Comparison of ENCODE assay signal across 7 mouse cellular contexts in the genomic region with DNA sequence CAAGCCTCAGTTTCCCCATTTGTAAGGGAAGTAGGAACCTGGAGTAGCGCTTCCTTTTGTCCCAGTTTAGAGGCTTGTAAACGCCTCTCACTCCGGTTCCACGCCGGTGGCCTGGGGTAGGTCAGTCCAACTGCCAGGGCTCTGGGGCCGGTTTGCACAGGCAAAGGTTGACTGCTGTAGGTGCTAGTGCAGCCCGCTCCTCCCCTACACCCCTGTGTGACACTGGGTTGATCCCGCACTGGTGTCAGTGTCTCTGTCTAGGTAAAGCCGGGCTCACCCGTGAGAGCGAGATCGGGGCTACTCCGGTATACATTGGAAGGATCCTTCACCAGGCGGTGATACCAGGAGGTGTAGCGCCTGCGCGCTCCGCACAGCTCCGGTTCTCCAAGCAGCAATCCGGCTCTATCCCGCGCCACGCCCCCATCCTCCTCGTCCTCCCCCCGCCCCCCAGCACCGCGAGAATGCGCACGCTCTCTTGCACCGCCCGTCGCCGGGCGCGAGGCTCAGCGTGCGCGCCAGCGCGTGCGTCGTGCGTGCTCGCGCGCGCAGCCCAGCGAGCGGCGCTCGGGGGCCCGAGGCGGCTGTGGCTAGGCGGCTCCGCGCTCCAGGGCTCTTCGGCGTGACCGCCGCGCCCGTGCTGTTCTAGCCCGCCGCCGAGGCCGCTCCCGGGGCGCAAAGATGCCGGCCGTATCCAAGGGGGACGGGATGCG. TPM values are rescaled to one million over a fixed set of nuclear protein-coding genes. Genes with fewer than 3 reads are reported as not detected.
A peak's percentile ranks its signal among the peaks of the same experiment; 100 is the strongest.
DNase-seq lines count a peak whose midpoint lies in the region; ATAC-seq and TF ChIP-seq lines count a peak whose summit lies in the region.

A gene (plus strand): TSS at position 492 of the 710 bp plus-strand sequence.

- peaks cover 25% of the 10 kb centered on the region for H3K4me1 ChIP-seq in embryonic facial prominence, embryonic 12.5 days
- peaks cover 12% of the 10 kb centered on the region for H3K4me1 ChIP-seq in kidney, adult 2 months (ENCODE audit: control insufficient read depth, insufficient read depth, low read length)
- H3K4me1 ChIP-seq in limb, embryonic 12.5 days (replicated peaks) = peaks cover 26% of the 10 kb centered on the region
- peaks cover 30% of the 10 kb centered on the region for H3K4me1 ChIP-seq in midbrain, embryonic 15.5 days
- peaks cover 6% of the 10 kb centered on the region for H3K4me1 ChIP-seq in spleen, adult 2 months (ENCODE audit: control insufficient read depth, insufficient read depth, insufficient read length)

- H3K9ac ChIP-seq in embryonic facial prominence, embryonic 12.5 days = peak within 1 kb of the TSS; percentile 97
- H3K9ac ChIP-seq in limb, embryonic 12.5 days (replicated peaks) = peak within 1 kb of the TSS; percentile 94
- H3K9ac ChIP-seq in midbrain, embryonic 15.5 days = peak within 1 kb of the TSS; percentile 98

- ATAC-seq in embryonic facial prominence, embryonic 12.5 days (ENCODE audit: insufficient number of reproducible peaks, insufficient read depth, low FRiP score, low TSS enrichment) = peak; percentile 89
- peak; percentile 91 for ATAC-seq in limb, embryonic 12.5 days (ENCODE audit: insufficient number of reproducible peaks, insufficient read depth, low FRiP score, low TSS enrichment, low read depth)
- peak; percentile 96 for ATAC-seq in midbrain, embryonic 15.5 days (replicated peaks)

- peak; percentile 94 for DNase-seq in adrenal gland, postnatal 25 days
- DNase-seq in heart, adult 18-20 months = peak; percentile 90 to 94
- DNase-seq in kidney, adult 2 months = peak; percentile 96
- peak; percentile 75 to 77 for DNase-seq in spleen, adult 2 months (ENCODE audit: low read depth in 1 of 2, low spot score in 2 of 2)

- H3K36me3 ChIP-seq in embryonic facial prominence, embryonic 12.5 days = no peaks in the 10 kb centered on the region
- H3K36me3 ChIP-seq in kidney, adult 2 months (ENCODE audit: control insufficient read depth, insufficient read depth, low read length) = no peaks in the 10 kb centered on the region
- H3K36me3 ChIP-seq in limb, embryonic 12.5 days = peaks cover 11% of the 10 kb centered on the region; the same call in 1 of the 2 replicates
- no peaks in the 10 kb centered on the region for H3K36me3 ChIP-seq in midbrain, embryonic 15.5 days (replicated peaks)
- no peaks in the 10 kb centered on the region for H3K36me3 ChIP-seq in spleen, adult 2 months (ENCODE audit: control insufficient read depth, insufficient read depth, low read length)

- peak; percentile 17 for TF ChIP-seq POLR2A in kidney, adult 2 months (IDR thresholded peaks at IDR 0.05; ENCODE audit: low read depth, low read length)
- peak; percentile 58 for TF ChIP-seq POLR2A in spleen, adult 2 months (IDR thresholded peaks at IDR 0.05; ENCODE audit: low read depth, low read length)

- H3K27me3 ChIP-seq in embryonic facial prominence, embryonic 12.5 days = no peaks in the 10 kb centered on the region
- no peaks in the 10 kb centered on the region for H3K27me3 ChIP-seq in kidney, adult 2 months (replicated peaks; ENCODE audit: control insufficient read depth, insufficient read depth, low read length)
- no peaks in the 10 kb centered on the region for H3K27me3 ChIP-seq in limb, embryonic 12.5 days
- no peaks in the 10 kb centered on the region for H3K27me3 ChIP-seq in midbrain, embryonic 15.5 days (replicated peaks)
- no peaks in the 10 kb centered on the region for H3K27me3 ChIP-seq in spleen, adult 2 months (ENCODE audit: control insufficient read depth, insufficient read depth, low read length)

- H3K9me3 ChIP-seq in embryonic facial prominence, embryonic 12.5 days = no peaks in the 10 kb centered on the region
- no peaks in the 10 kb centered on the region for H3K9me3 ChIP-seq in limb, embryonic 12.5 days
- H3K9me3 ChIP-seq in midbrain, embryonic 15.5 days = no peaks in the 10 kb centered on the region

- H3K4me2 ChIP-seq in embryonic facial prominence, embryonic 12.5 days (replicated peaks) = peak within 1 kb of the TSS; percentile 65
- peak within 1 kb of the TSS; percentile 78 for H3K4me2 ChIP-seq in limb, embryonic 12.5 days
- peak within 1 kb of the TSS; percentile 80 for H3K4me2 ChIP-seq in midbrain, embryonic 15.5 days

- peak within 1 kb of the TSS; percentile 90 for H3K27ac ChIP-seq in embryonic facial prominence, embryonic 12.5 days
- H3K27ac ChIP-seq in kidney, adult 2 months (ENCODE audit: insufficient read depth, low read depth, low read length) = peak within 1 kb of the TSS; percentile 62
- H3K27ac ChIP-seq in limb, embryonic 12.5 days = peak within 1 kb of the TSS; percentile 80
- H3K27ac ChIP-seq in midbrain, embryonic 15.5 days = peak within 1 kb of the TSS; percentile 90
- peak within 1 kb of the TSS; percentile 45; the same call in 1 of the 2 replicates for H3K27ac ChIP-seq in spleen, adult 2 months (ENCODE audit: insufficient read depth, low read length)

- TF ChIP-seq CTCF in kidney, adult 2 months (conservative IDR thresholded peaks at IDR 0.05; ENCODE audit: insufficient read depth, insufficient read length, low read depth, low read length) = 0 out of 2 replicates have a peak, but pooled peaks have one; percentile 9
- TF ChIP-seq CTCF in spleen, adult 2 months (IDR thresholded peaks at IDR 0.05; ENCODE audit: extremely low read depth, insufficient read depth, insufficient read length, insufficient replicate concordance) = no peak

- H3K4me3 ChIP-seq in embryonic facial prominence, embryonic 12.5 days = peak within 1 kb of the TSS; percentile 93
- peak within 1 kb of the TSS; percentile 77 for H3K4me3 ChIP-seq in kidney, adult 2 months (ENCODE audit: insufficient read depth, low read depth, low read length)
- peak within 1 kb of the TSS; percentile 96 for H3K4me3 ChIP-seq in limb, embryonic 12.5 days (replicated peaks)
- H3K4me3 ChIP-seq in midbrain, embryonic 15.5 days = peak within 1 kb of the TSS; percentile 93
- H3K4me3 ChIP-seq in spleen, adult 2 months (ENCODE audit: extremely low read depth, insufficient read depth, insufficient read length) = peak within 1 kb of the TSS; percentile 77

- under 1% methylated on average over 70 of the region's 72 CpGs for WGBS in embryonic facial prominence, embryonic 12.5 days
- WGBS in kidney, adult 2 months = 1% methylated on average over 72 of the region's 72 CpGs
- WGBS in limb, embryonic 12.5 days = under 1% methylated on average over 72 of the region's 72 CpGs
- under 1% methylated on average over 71 of the region's 72 CpGs for WGBS in midbrain, embryonic 15.5 days
- under 1% methylated on average over 71 of the region's 72 CpGs for WGBS in spleen, adult 2 months

RNA-seq across cellular contexts. Expression of the gene that starts here (rescaled TPM):
- total RNA-seq in adrenal gland, postnatal 25 days (2021) = 53.4 and 53.8 TPM in 2 replicates
- 99.2 and 102 TPM in 2 replicates for polyA plus RNA-seq in embryonic facial prominence, embryonic 12.5 days (2016; fragmentation: Nextera tagmentation; extraction: Ambion mirVana)
- 10 to 100 TPM; 60.7 to 60.8 TPM for total RNA-seq in heart, adult 18-20 months (2021)
- polyA plus RNA-seq in kidney, adult 2 months (2012; rRNA removed) = 94.8 and 95.4 TPM in 2 replicates
- 93.3 and 94.1 TPM in 2 replicates for polyA plus RNA-seq in limb, embryonic 12.5 days (2016; fragmentation: Nextera tagmentation; extraction: Ambion mirVana)
- 132 and 135 TPM in 2 replicates for polyA plus RNA-seq in midbrain, embryonic 15.5 days (2015; fragmentation: Nextera tagmentation; extraction: Ambion mirVana)
- polyA plus RNA-seq in spleen, adult 2 months (2012; rRNA removed) = 26.3 and 28.9 TPM in 2 replicates

Comparison
In these comparisons a context has a peak if more than half of its experiments do, and no peak if none do; other contexts are left out.
1. Peak in every context shown above with its lines: DNase-seq, ATAC-seq, H3K4me3 ChIP-seq and H3K27ac ChIP-seq.